Mouse (Mus musculus) heart, adult 2 months (tissue): ENCODE data around the gene Ankib1.
"Not testable (repeated sequence)": the region's sequence is repeated elsewhere in the genome, so short reads cannot be mapped to it uniquely, and the experiment has no call there.

Experiments
- CTCF ChIP-seq: fragments of 200-600 bp; IDR thresholded peaks from 2 replicates; pipeline ENCODE4 v1.8.1; 2022; ENCODE audit warnings: antibody characterized with exemption, mild to moderate bottlenecking, moderate library complexity
- EP300 ChIP-seq: fragments of 200-500 bp; IDR thresholded peaks from 2 replicates; pipeline ENCODE4 v1.6.1; 2011; ENCODE audit warnings: low read depth, low read length, control low read depth; ENCODE audit not compliant: insufficient read depth
- POLR2A ChIP-seq: fragments of 200-500 bp; IDR thresholded peaks from 2 replicates; pipeline ENCODE4 v1.6.1; 2011; ENCODE audit warnings: mild to moderate bottlenecking, low read depth, low read length, control low read depth; ENCODE audit not compliant: insufficient read depth

DNA sequence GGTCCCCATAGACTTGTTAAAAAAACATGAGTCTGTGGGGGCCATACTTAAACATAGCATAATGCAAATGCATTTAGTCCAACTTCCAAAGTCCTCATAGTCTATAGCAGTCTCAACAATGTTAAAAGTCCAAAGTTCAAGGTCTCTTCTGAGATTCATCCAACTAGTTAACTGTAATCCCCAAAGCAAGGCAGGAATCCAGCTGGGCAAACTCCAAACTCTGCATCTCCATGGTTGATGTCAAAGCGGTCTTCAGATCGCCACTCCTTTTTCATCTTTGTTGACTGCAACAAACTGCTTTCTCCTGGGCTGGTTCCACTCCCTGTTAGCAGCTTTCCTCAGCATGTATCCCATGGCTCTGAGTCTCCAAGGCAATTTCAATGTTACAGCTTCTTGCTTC lies 5.6 kb downstream of the Ankib1 start:
- not testable (repeated sequence) for TF ChIP-seq EP300, CTCF, POLR2A
